ENCODE assay signal across 24 mouse cellular contexts in the genomic region with DNA sequence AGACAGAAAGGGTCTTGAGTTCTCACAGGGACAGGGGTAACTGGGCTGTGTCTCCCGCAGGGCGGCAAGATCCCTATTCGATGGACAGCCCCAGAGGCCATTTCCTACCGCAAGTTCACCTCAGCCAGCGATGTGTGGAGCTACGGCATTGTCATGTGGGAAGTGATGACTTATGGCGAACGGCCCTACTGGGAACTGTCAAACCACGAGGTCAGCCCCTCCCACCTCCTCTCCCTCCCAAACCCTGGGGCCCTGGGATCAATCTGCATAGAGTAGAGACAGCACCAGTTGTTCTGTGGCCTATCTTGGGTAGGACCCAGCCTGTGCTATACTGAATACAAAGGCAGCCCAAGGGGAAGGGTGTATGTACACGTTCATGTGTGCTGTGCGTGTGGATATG. TPM values are rescaled to one million over a fixed set of nuclear protein-coding genes. Genes with fewer than 3 reads are reported as not detected.
DNase-seq lines count a peak whose midpoint lies in the region; ATAC-seq lines count a peak whose summit lies in the region.
"Had no signal": no experiment of that assay in that cellular context is flagged by ENCODE, and none has a peak within 500 bp of the region (broad histone marks: within the 10 kb centered on the region; RNA-seq: fewer than 3 reads in every experiment).

No protein-coding gene starts in this region.

- no peaks in the 10 kb centered on the region for H3K27me3 ChIP-seq in heart, embryonic 13.5 days (replicated peaks)
- no peaks in the 10 kb centered on the region for H3K27me3 ChIP-seq in heart, embryonic 10.5 days (ENCODE audit: insufficient read depth, poor library complexity, severe bottlenecking)
- H3K27me3 ChIP-seq: forebrain, embryonic 13.5 days; heart, embryonic 12.5 days; hindbrain, embryonic 12.5 days had no signal

- intact Hi-C loops in left cerebral cortex, postnatal 14 days (cut with DNase I) = no loop called here

- H3K27ac ChIP-seq in heart, embryonic 13.5 days (replicated peaks) = no peak overlapping the region
- H3K27ac ChIP-seq in heart, embryonic 10.5 days = no peak overlapping the region
- H3K27ac ChIP-seq: forebrain, embryonic 13.5 days; heart, adult 2 months; hindbrain, embryonic 12.5 days had no signal

- DNase-seq in heart, embryonic 10.5 days (ENCODE audit: low spot score) = no peak
- DNase-seq in 3T3-L1 (ENCODE audit: low read depth, low spot score) (peak; percentile 66), ES-CJ7 (ENCODE audit: low read depth, low spot score) (peak; percentile 75)
- no peak for DNase-seq in left cerebral cortex, postnatal 14 days (ENCODE audit: low spot score in 2 of 2)
- no peak for DNase-seq in right cerebral cortex, postnatal 4 days
- DNase-seq: adrenal gland, adult 8-10 months; B cell, adult 2 months; cerebellum, adult 11 months; cerebellum, adult 8-10 months; cerebellum, postnatal 14 days; forebrain, postnatal 0 days; gastrocnemius, postnatal 10 days; heart, adult 2 months; heart, postnatal 36 days had no signal

- H3K9ac ChIP-seq in heart, embryonic 13.5 days = no peak overlapping the region
- H3K9ac ChIP-seq: forebrain, embryonic 13.5 days; forebrain, postnatal 0 days; heart, embryonic 12.5 days; hindbrain, embryonic 12.5 days had no signal

- H3K9me3 ChIP-seq in heart, embryonic 13.5 days = no peaks in the 10 kb centered on the region
- H3K9me3 ChIP-seq in heart, embryonic 10.5 days = no peaks in the 10 kb centered on the region
- H3K9me3 ChIP-seq: forebrain, embryonic 13.5 days; heart, embryonic 12.5 days; hindbrain, embryonic 12.5 days had no signal

- 0 out of 2 replicates have a peak, but pooled peaks have one; percentile 3 for ATAC-seq in heart, embryonic 13.5 days (ENCODE audit: extremely low read depth, insufficient number of reproducible peaks, low FRiP score, low TSS enrichment)
- ATAC-seq in granulocyte monocyte progenitor cell, adult 5-6 weeks (replicated peaks; ENCODE audit: poor library complexity, severe bottlenecking) = peak; percentile 31
- ATAC-seq: CD4-positive, CD25-positive, alpha-beta regulatory T cell, adult 4 months; forebrain, embryonic 13.5 days; forebrain, postnatal 0 days; hindbrain, embryonic 16.5 days; inflammation-experienced regulatory T-cells, adult 6 months; intestine, postnatal 0 days had no signal

- peaks cover 84% of the 10 kb centered on the region for H3K36me3 ChIP-seq in heart, embryonic 13.5 days
- H3K36me3 ChIP-seq in heart, embryonic 10.5 days = peaks cover 73% of the 10 kb centered on the region

- peaks cover 31% of the 10 kb centered on the region for H3K4me1 ChIP-seq in heart, embryonic 13.5 days
- peaks cover 37% of the 10 kb centered on the region for H3K4me1 ChIP-seq in heart, embryonic 10.5 days
- H3K4me1 ChIP-seq: forebrain, embryonic 13.5 days; hindbrain, embryonic 12.5 days had no signal

- WGBS in heart, embryonic 13.5 days = 69% methylated on average over 11 of the region's 11 CpGs
- 79% methylated on average over 11 of the region's 11 CpGs for WGBS in heart, embryonic 10.5 days

- H3K4me2 ChIP-seq in heart, embryonic 13.5 days = no peak overlapping the region
- H3K4me2 ChIP-seq: forebrain, embryonic 13.5 days; heart, embryonic 12.5 days; hindbrain, embryonic 12.5 days had no signal

- H3K4me3 ChIP-seq in heart, embryonic 13.5 days = no peak overlapping the region
- H3K4me3 ChIP-seq in heart, embryonic 10.5 days = no peak overlapping the region
- H3K4me3 ChIP-seq: forebrain, embryonic 13.5 days; heart, adult 2 months; heart, embryonic 12.5 days; hindbrain, embryonic 12.5 days had no signal

RNA-seq across cellular contexts. Expression of a gene that starts 21.5 kb away (rescaled TPM):
- polyA plus RNA-seq in heart, embryonic 13.5 days (2015; fragmentation: Nextera tagmentation; extraction: Ambion mirVana) = 4.0 and 4.3 TPM in 2 replicates
- polyA plus RNA-seq in heart, embryonic 10.5 days (2016; fragmentation: Nextera tagmentation; extraction: Ambion mirVana) = 5.2 and 6.3 TPM in 2 replicates
- 0.88 TPM in 1 of 2 replicates, not detected in the other for total RNA-seq in granulocyte monocyte progenitor cell, adult 5-6 weeks (2014; fragmentation: Nextera tagmentation)
- total RNA-seq in granulocyte monocyte progenitor cell, adult 5-6 weeks (2017) = 0.10 TPM in 1 of 2 replicates, not detected in the other
- total RNA-seq in left cerebral cortex, postnatal 14 days (2021) = 1 to 10 TPM; 2.2 to 2.7 TPM
- polyA plus RNA-seq: inflammation-experienced regulatory T-cells, adult 6 months had no signal

RNA-seq across cellular contexts. Expression of a gene that starts 45.5 kb away (rescaled TPM):
- 1.2 TPM in 2 replicates for polyA plus RNA-seq in heart, embryonic 13.5 days (2015; fragmentation: Nextera tagmentation; extraction: Ambion mirVana)
- 0.62 and 1.2 TPM in 2 replicates for polyA plus RNA-seq in heart, embryonic 10.5 days (2016; fragmentation: Nextera tagmentation; extraction: Ambion mirVana)
- not detected in 2 replicates for total RNA-seq in granulocyte monocyte progenitor cell, adult 5-6 weeks (2014; fragmentation: Nextera tagmentation)
- not detected in 2 replicates for total RNA-seq in granulocyte monocyte progenitor cell, adult 5-6 weeks (2017)
- total RNA-seq in left cerebral cortex, postnatal 14 days (2021) = 1 to 10 TPM; 5.4 to 5.5 TPM
- total RNA-seq: MEL had no signal
- polyA plus RNA-seq: CD4-positive, CD25-positive, alpha-beta regulatory T cell, adult 4 months; inflammation-experienced regulatory T-cells, adult 6 months had no signal

Comparison
In these comparisons a context has a peak if more than half of its experiments do, and no peak if none do; other contexts are left out.
1. DNase-seq: peak in 3T3-L1 (single experiment) and ES-CJ7 (single experiment); none in heart, embryonic 10.5 days (single experiment), left cerebral cortex, postnatal 14 days (0 of 2) and right cerebral cortex, postnatal 4 days (single experiment).
2. RNA of a gene that starts 45.5 kb away (total RNA-seq): 5.4 to 5.5 TPM in left cerebral cortex, postnatal 14 days; not detected in granulocyte monocyte progenitor cell, adult 5-6 weeks; every median in the first group is over 4 times any median in the second.